Mouse (Mus musculus) MEL (cell line): ENCODE measurements around the gene Paqr5. TPM values are rescaled to one million over a fixed set of nuclear protein-coding genes. Genes with fewer than 3 reads are reported as not detected.

ENCODE experiments used
- DNase-seq: peaks from one replicate; pipeline ENCODE4 v3.0.0; 2011; ENCODE audit warnings: low read depth, low spot score
- H3K27ac ChIP-seq: 2 replicates; pipeline ENCODE4 v1.5.1; 2012; ENCODE audit warnings: low read depth, mild to moderate bottlenecking, control low read depth, low read length, moderate library complexity; ENCODE audit not compliant: control insufficient read depth
- H3K27me3 ChIP-seq, 2 experiments: fragments of 150-350 bp in 1 of 2; sonication (generic) in 1 of 2; 2 replicates each; pipeline ENCODE4 v1.6.1; 2012; ENCODE audit warnings: low read length in 2 of 2, mild to moderate bottlenecking in 2 of 2, improper control_type of control experiment in 1 of 2, moderate library complexity in 1 of 2; ENCODE audit not compliant: insufficient read depth in 2 of 2, control insufficient read depth in 1 of 2
- H3K36me3 ChIP-seq, 2 experiments: 2 replicates each; pipeline ENCODE4 v1.6.1; 2012 to 2014; ENCODE audit warnings: low read length in 2 of 2, improper control_type of control experiment in 1 of 2, inconsistent platforms in 1 of 2, mild to moderate bottlenecking in 1 of 2; ENCODE audit not compliant: insufficient read depth in 2 of 2, control insufficient read depth in 1 of 2
- H3K4me1 ChIP-seq, 2 experiments: fragments of 150-350 bp in 1 of 2; sonication (generic) in 1 of 2; 2 replicates each; pipeline ENCODE4 v1.6.1; 2012; ENCODE audit warnings: low read length in 2 of 2, improper control_type of control experiment in 1 of 2, mild to moderate bottlenecking in 1 of 2; ENCODE audit not compliant: insufficient read depth in 2 of 2, control insufficient read depth in 1 of 2
- H3K4me3 ChIP-seq, 2 experiments: fragments of 150-350 bp in 1 of 2; sonication (generic) in 1 of 2; 2 replicates each; pipeline ENCODE4 v1.5.1; 2012; ENCODE audit warnings: low read depth in 2 of 2, low read length in 2 of 2, mild to moderate bottlenecking in 2 of 2, moderate library complexity in 2 of 2, control low read depth in 1 of 2, improper control_type of control experiment in 1 of 2; ENCODE audit not compliant: control insufficient read depth in 1 of 2, insufficient read depth in 1 of 2
- H3K79me2 ChIP-seq: 2 replicates; pipeline ENCODE4 v1.6.1; 2012; ENCODE audit warnings: mild to moderate bottlenecking, low read length, moderate library complexity; ENCODE audit not compliant: control insufficient read depth, poor library complexity, insufficient read depth
- H3K9ac ChIP-seq: 2 replicates; pipeline ENCODE4 v1.6.1; 2012; ENCODE audit warnings: low read depth, mild to moderate bottlenecking, control low read depth, low read length, moderate library complexity; ENCODE audit not compliant: control insufficient read depth, poor library complexity, severe bottlenecking
- H3K9me3 ChIP-seq: fragments of 150-350 bp; sonication (generic); replicated peaks from 2 replicates; pipeline ENCODE4 v1.6.1; 2012; ENCODE audit warnings: mild to moderate bottlenecking, low read length, improper control_type of control experiment, moderate library complexity; ENCODE audit not compliant: insufficient read depth
- CHD1 ChIP-seq: IDR thresholded peaks from 2 replicates; pipeline ENCODE4 v1.6.1; 2012; ENCODE audit warnings: low read depth, mild to moderate bottlenecking, inconsistent platforms, low read length, improper control_type of control experiment
- GABPA ChIP-seq: IDR thresholded peaks from 2 replicates; pipeline ENCODE4 v1.6.1; 2012; ENCODE audit warnings: low read depth, mild to moderate bottlenecking, inconsistent platforms, low read length, improper control_type of control experiment, moderate library complexity
- HCFC1 ChIP-seq: IDR thresholded peaks from 2 replicates; pipeline ENCODE4 v1.6.1; 2012; ENCODE audit warnings: low read depth, mild to moderate bottlenecking, inconsistent platforms, low read length, improper control_type of control experiment, moderate library complexity
- JUND ChIP-seq: IDR thresholded peaks from 2 replicates; pipeline ENCODE4 v1.6.1; 2011; ENCODE audit warnings: low read depth, mild to moderate bottlenecking, improper control_type of control experiment, low read length
- MAX ChIP-seq: IDR thresholded peaks from 2 replicates; pipeline ENCODE4 v1.6.1; 2011; ENCODE audit warnings: low read length, improper control_type of control experiment
- MAZ ChIP-seq: IDR thresholded peaks from 2 replicates; pipeline ENCODE4 v1.6.1; 2012; ENCODE audit warnings: low read depth, mild to moderate bottlenecking, inconsistent platforms, low read length, improper control_type of control experiment
- MXI1 ChIP-seq: IDR thresholded peaks from 2 replicates; pipeline ENCODE4 v1.6.1; 2011; ENCODE audit warnings: mild to moderate bottlenecking, low read depth, low read length, improper control_type of control experiment
- NELFE ChIP-seq: IDR thresholded peaks from 2 replicates; pipeline ENCODE4 v1.6.1; 2011; ENCODE audit warnings: low read depth, low read length, improper control_type of control experiment
- POLR2AphosphoS2 ChIP-seq: IDR thresholded peaks from 2 replicates; pipeline ENCODE4 v1.6.1; 2011; ENCODE audit warnings: low read length, improper control_type of control experiment
- RCOR1 ChIP-seq: IDR thresholded peaks from 2 replicates; pipeline ENCODE4 v1.6.1; 2012; ENCODE audit warnings: low read depth, mild to moderate bottlenecking, inconsistent platforms, low read length, improper control_type of control experiment
- SMC3 ChIP-seq: IDR thresholded peaks from 2 replicates; pipeline ENCODE4 v1.6.1; 2011; ENCODE audit warnings: low read depth, low read length, improper control_type of control experiment
- TCF12 ChIP-seq: IDR thresholded peaks from 2 replicates; pipeline ENCODE4 v1.6.1; 2014; ENCODE audit warnings: low read depth, mild to moderate bottlenecking, inconsistent platforms, low read length, improper control_type of control experiment, moderate library complexity
- UBTF ChIP-seq: IDR thresholded peaks from 2 replicates; pipeline ENCODE4 v1.6.1; 2012; ENCODE audit warnings: low read depth, mild to moderate bottlenecking, inconsistent platforms, low read length, improper control_type of control experiment, moderate library complexity, borderline replicate concordance; ENCODE audit not compliant: insufficient read depth
- ZMIZ1 ChIP-seq: IDR thresholded peaks from 2 replicates; pipeline ENCODE4 v1.6.1; 2012; ENCODE audit warnings: low read depth, mild to moderate bottlenecking, inconsistent platforms, low read length, improper control_type of control experiment, moderate library complexity
- ZNF384 ChIP-seq: IDR thresholded peaks from 2 replicates; pipeline ENCODE4 v1.6.1; 2012; ENCODE audit warnings: low read depth, mild to moderate bottlenecking, inconsistent platforms, low read length, improper control_type of control experiment
- polyA plus RNA-seq, 2 experiments: library from polyadenylated mRNA; stranded (reverse) in 1 of 2; unstranded in 1 of 2; fragments of >175 nt in 1 of 2; fragments of >200 nt in 1 of 2; gene quantifications; 2 replicates each; pipeline versions ENCODE4 v1.2.1 to v1.2.4; 2012; ENCODE audit warnings: low replicate concordance in 2 of 2, low read depth in 1 of 2; ENCODE audit not compliant: insufficient read length in 2 of 2, insufficient read depth in 1 of 2, missing spikeins in 1 of 2
- total RNA-seq: library from RNA; depleted of rRNA; stranded (reverse); fragments of 300-350 nt; gene quantifications from 2 replicates; pipeline ENCODE4 v1.2.3, GENCODE M21; 2012

Gene Paqr5
- total and polyA plus RNA-seq, 3 experiments, result 0.04 TPM; not detected in 2

DNA sequence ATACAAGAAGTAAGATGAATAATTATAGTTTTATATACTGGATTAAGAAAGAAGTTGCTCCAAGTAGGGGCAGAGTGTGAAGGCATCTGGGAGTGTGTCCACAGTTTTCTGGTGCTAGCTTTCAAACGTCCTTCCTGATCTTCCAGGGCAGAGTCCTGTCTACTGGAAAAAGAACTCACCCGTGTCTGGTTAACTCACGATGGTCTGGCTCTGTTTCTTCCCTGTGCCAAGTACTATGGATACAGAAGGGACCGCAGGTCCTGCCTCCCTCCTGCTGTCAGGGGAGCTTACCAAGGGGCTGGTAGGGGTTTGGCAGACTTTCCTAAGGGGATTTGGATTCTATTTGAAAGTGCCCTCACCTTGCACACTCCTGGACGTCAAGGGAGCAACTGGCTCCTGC lies 1.6 kb downstream of the Paqr5 start:
- Histone ChIP-seq H3K79me2 (no peaks in the 10 kb centered on the region), H3K9me3 (no peaks in the 10 kb centered on the region), H3K9ac (no peak overlapping the region), H3K4me3 (no peak overlapping the region), H3K27me3 (peaks cover 4 to 18% of the 10 kb centered on the region in 2 experiments), H3K36me3 (no peaks in the 10 kb centered on the region; a peak in 1 of 4 replicates)
- no peak for DNase-seq
- TF ChIP-seq ZMIZ1 (no peak), MAZ (no peak), NELFE (no peak), UBTF (no peak), JUND (no peak), HCFC1 (no peak), ZNF384 (no peak), CHD1 (no peak), MAX (no peak), GABPA (no peak), RCOR1 (no peak)
- TF ChIP-seq, all 39 proteins: peak for 0
- Histone ChIP-seq H3K4me1 (0 out of 4 replicates have a peak, but pooled peaks cover 0 to 3% of the 10 kb centered on the region in 2 experiments), H3K27ac (no peak overlapping the region)

DNA sequence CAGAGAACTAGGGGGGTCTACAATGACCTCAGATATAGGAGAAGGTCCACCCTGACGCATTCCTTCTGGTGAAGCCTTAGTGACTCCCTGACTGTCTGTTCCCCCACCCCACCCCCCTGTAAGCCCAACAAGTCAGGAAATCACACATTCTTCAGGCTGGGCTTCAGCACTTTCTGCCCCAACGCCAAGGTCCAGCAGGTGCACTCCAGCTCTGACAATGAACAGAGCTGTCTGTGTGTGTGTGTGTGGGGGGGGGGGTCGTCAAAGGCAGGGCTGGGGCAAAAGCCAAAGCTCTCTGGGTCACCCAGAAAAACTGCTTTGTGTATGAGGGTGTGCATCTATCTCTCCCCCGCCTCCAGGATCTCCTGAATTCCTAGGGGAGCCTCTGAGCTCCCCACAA lies 2.8 kb downstream of the Paqr5 start:
- no peaks in the 10 kb centered on the region; a peak in 1 of 4 replicates for H3K36me3 ChIP-seq
- DNase-seq, result no peak
- no peak for TF ChIP-seq MXI1
- no peak for TF ChIP-seq TCF12
- TF ChIP-seq MAX, result no peak
- no peak for TF ChIP-seq POLR2AphosphoS2
- no peak for TF ChIP-seq ZMIZ1
- TF ChIP-seq SMC3, result no peak
- 0 out of 4 replicates have a peak, but pooled peaks cover 0 to 3% of the 10 kb centered on the region in 2 experiments for H3K4me1 ChIP-seq
- no peak overlapping the region for H3K27ac ChIP-seq
- no peaks in the 10 kb centered on the region for H3K9me3 ChIP-seq
- H3K79me2 ChIP-seq, result no peaks in the 10 kb centered on the region
- no peak overlapping the region for H3K9ac ChIP-seq
- no peak overlapping the region for H3K4me3 ChIP-seq
- H3K27me3 ChIP-seq, result peaks cover 4 to 18% of the 10 kb centered on the region in 2 experiments
